Mouse (Mus musculus): ENCODE data around the gene Cdc42ep3. TPM values are rescaled to one million over a fixed set of nuclear protein-coding genes. Genes with fewer than 3 reads are reported as not detected.

Cdc42ep3 gene
- total RNA-seq, 2 experiments from 2014 or later: 31.3 to 35.3 TPM

- intact Hi-C loops (cut with DNase I): no loop called here
- no peak for DNase-seq
These were observed 7.6 kb downstream of the Cdc42ep3 start for GRCm38 (mm10) chr17:79347291-79347690.

- intact Hi-C loops (cut with DNase I): no loop called here
- DNase-seq: no peak
These were observed 9.7 kb downstream of the Cdc42ep3 start for GRCm38 (mm10) chr17:79345001-79345709.

GRCm38 (mm10) chr17:79343334-79343946, 11.5 kb downstream of the Cdc42ep3 start:
- intact Hi-C loops (cut with DNase I): no loop called here
- no peak for DNase-seq

GRCm38 (mm10) chr17:79342639-79343333, 12.1 kb downstream of the Cdc42ep3 start:
- intact Hi-C loops (cut with DNase I): no loop called here
- DNase-seq: no peak

GRCm38 (mm10) chr17:79341946-79342470, 12.9 kb downstream of the Cdc42ep3 start:
- intact Hi-C loops (cut with DNase I): no loop called here
- no peak for DNase-seq

GRCm38 (mm10) chr17:79337494-79337893, 17.4 kb downstream of the Cdc42ep3 start:
- no peak for DNase-seq
- intact Hi-C loops (cut with DNase I): no loop called here

- no peak for DNase-seq
- intact Hi-C loops (cut with DNase I): no loop called here
These were observed 20.2 kb downstream of the Cdc42ep3 start for GRCm38 (mm10) chr17:79334701-79335100.

GRCm38 (mm10) chr17:79333650-79334049, 21.2 kb downstream of the Cdc42ep3 start:
- no peak for DNase-seq
- intact Hi-C loops (cut with DNase I): loop anchor here (2.0 kb wide), 1 partner anchor 19 kb away; no protein-coding TSS in a partner anchor

- intact Hi-C loops (cut with DNase I): loop anchor here (2.0 kb wide), 1 partner anchor 20 kb away; no protein-coding TSS in a partner anchor
- no peak for DNase-seq
These were observed 22.0 kb downstream of the Cdc42ep3 start for GRCm38 (mm10) chr17:79332864-79333263.

- intact Hi-C loops (cut with DNase I): no loop called here
These were observed 24.5 kb downstream of the Cdc42ep3 start for GRCm38 (mm10) chr17:79330397-79330796.

GRCm38 (mm10) chr17:79326868-79327376, 28.0 kb downstream of the Cdc42ep3 start:
- intact Hi-C loops (cut with DNase I): no loop called here

More at GRCm38 (mm10) chr17:79330397-79330796, 24.5 kb downstream of the Cdc42ep3 start:
- no peak for DNase-seq

GRCm38 (mm10) chr17:79317085-79317751, 37.7 kb downstream of the Cdc42ep3 start:
- intact Hi-C loops (cut with DNase I): no loop called here
- no peak for DNase-seq

More at GRCm38 (mm10) chr17:79326868-79327376, 28.0 kb downstream of the Cdc42ep3 start:
- DNase-seq: no peak

- no peak for DNase-seq
- intact Hi-C loops (cut with DNase I): no loop called here
These were observed 39.3 kb downstream of the Cdc42ep3 start for GRCm38 (mm10) chr17:79315415-79316094.

- DNase-seq: no peak
- intact Hi-C loops (cut with DNase I): no loop called here
These were observed 44.4 kb downstream of the Cdc42ep3 start for GRCm38 (mm10) chr17:79310465-79310864.

- no peak for DNase-seq
- intact Hi-C loops (cut with DNase I): no loop called here
These were observed 45.4 kb downstream of the Cdc42ep3 start for GRCm38 (mm10) chr17:79309506-79309905.

- no peak for DNase-seq
- intact Hi-C loops (cut with DNase I): no loop called here
These were observed 49.2 kb downstream of the Cdc42ep3 start for GRCm38 (mm10) chr17:79305644-79306043.

GRCm38 (mm10) chr17:79303744-79304497, 51.0 kb downstream of the Cdc42ep3 start:
- no peak for DNase-seq
- intact Hi-C loops (cut with DNase I): no loop called here

GRCm38 (mm10) chr17:79303238-79303637, 51.7 kb downstream of the Cdc42ep3 start:
- no peak for DNase-seq
- intact Hi-C loops (cut with DNase I): no loop called here

- intact Hi-C loops (cut with DNase I): no loop called here
- no peak for DNase-seq
These were observed 55.0 kb downstream of the Cdc42ep3 start for GRCm38 (mm10) chr17:79299925-79300324.

All from heart, postnatal 36 days (tissue).